Mouse (Mus musculus) G1E (cell line): Measurements from ENCODE around the gene Tuba1b. TPM values are rescaled to one million over a fixed set of nuclear protein-coding genes. Genes with fewer than 3 reads are reported as not detected.
"Not testable (repeated sequence)": the region's sequence is repeated elsewhere in the genome, so short reads cannot be mapped to it uniquely, and the experiment has no call there.

Experiments
- ATAC-seq: 2 replicates; pipeline ENCODE4 v1.8.0; 2016; ENCODE audit warnings: mild to moderate bottlenecking; ENCODE audit not compliant: insufficient number of reproducible peaks, poor library complexity, low FRiP score, severe bottlenecking; ENCODE audit errors: extremely low read depth
- DNase-seq: peaks from one replicate; pipeline ENCODE4 v3.0.0; 2012; ENCODE audit warnings: low spot score
- H3K27me3 ChIP-seq: 2 replicates; pipeline ENCODE4 v1.6.1; 2012; ENCODE audit warnings: mild to moderate bottlenecking, low read length, inconsistent platforms; ENCODE audit not compliant: insufficient read depth
- H3K36me3 ChIP-seq: replicated peaks from 2 replicates; pipeline ENCODE3; 2012; ENCODE audit warnings: mild to moderate bottlenecking, inconsistent platforms
- H3K4me1 ChIP-seq: 2 replicates; pipeline ENCODE4 v1.6.1; 2012; ENCODE audit warnings: low read depth, low read length, inconsistent platforms, mixed read lengths; ENCODE audit not compliant: insufficient read depth
- H3K4me3 ChIP-seq: 2 replicates; pipeline ENCODE4 v1.5.1; 2012; ENCODE audit warnings: low read depth, mild to moderate bottlenecking, inconsistent platforms, low read length, moderate library complexity, mixed read lengths
- H3K9me3 ChIP-seq: replicated peaks from 2 replicates; pipeline ENCODE4 v1.6.1; 2012; ENCODE audit warnings: inconsistent platforms
- CTCF ChIP-seq: IDR thresholded peaks from 2 replicates; pipeline ENCODE4 v1.5.1; 2012; ENCODE audit warnings: low read depth, low read length, inconsistent platforms, mixed read lengths
- GATA1 ChIP-seq: IDR thresholded peaks from 2 replicates; pipeline ENCODE4 v1.6.1; 2012; ENCODE audit warnings: borderline replicate concordance, low read length, inconsistent platforms, mixed read lengths
- GATA2 ChIP-seq: IDR thresholded peaks from 2 replicates; pipeline ENCODE4 v1.6.1; 2012; ENCODE audit warnings: low read depth, low read length, inconsistent platforms, borderline replicate concordance
- POLR2AphosphoS5 ChIP-seq: IDR thresholded peaks from 2 replicates; pipeline ENCODE4 v1.6.1; 2012; ENCODE audit warnings: low read depth, low read length, inconsistent platforms; ENCODE audit not compliant: insufficient replicate concordance
- TAL1 ChIP-seq: conservative IDR thresholded peaks from 2 replicates; pipeline ENCODE4 v1.6.1; 2012; ENCODE audit warnings: low read depth, low read length, inconsistent platforms, mixed read lengths
- polyA plus RNA-seq: library from polyadenylated mRNA; stranded (reverse); fragments of >175 nt; gene quantifications from 2 replicates; pipeline ENCODE4 v1.2.3, GENCODE M21; 2012
- total RNA-seq, 2 experiments: library from RNA; stranded (forward) in 1 of 2; stranded (reverse) in 1 of 2; fragments of 200-1000 nt in 1 of 2; fragments of >200 nt in 1 of 2; fragmentation: Nextera tagmentation in 1 of 2; gene quantifications; 2 replicates each; pipeline ENCODE4 v1.2.3; 2014 to 2017

Gene Tuba1b
- total and polyA plus RNA-seq, 3 experiments, result 384 to 1,866 (median 717) TPM

GRCm38 (mm10) chr15:98954425-98955253 lies 20.3 kb upstream of the Tuba1b start:
- Histone ChIP-seq H3K9me3 (no peaks in the 10 kb centered on the region), H3K4me3 (no peak overlapping the region)
- no peak for ATAC-seq

GRCm38 (mm10) chr15:98953401-98954356 lies 19.3 kb upstream of the Tuba1b start, which contains the start of the genes Gm49450 and Tuba1a:
Gm49450 (minus strand) TSS chr15:98953551.
Tuba1a (minus strand) TSS chr15:98953703.
- Histone ChIP-seq H3K4me3 (peak within 1 kb of the TSS; percentile 76), H3K27me3 (peaks cover 18% of the 10 kb centered on the region), H3K4me1 (peaks cover 17% of the 10 kb centered on the region), H3K36me3 (no peaks in the 10 kb centered on the region), H3K9me3 (no peaks in the 10 kb centered on the region)
- TF ChIP-seq TAL1, result no peak
- TF ChIP-seq GATA1, result no peak
- TF ChIP-seq CTCF, result no peak
- TF ChIP-seq POLR2AphosphoS5, result no peak
- TF ChIP-seq GATA2, result no peak
- ATAC-seq (peak; percentile 75), DNase-seq (peak; percentile 58)

More at GRCm38 (mm10) chr15:98954425-98955253, 20.3 kb upstream of the Tuba1b start:
- TF ChIP-seq TAL1 (no peak), GATA2 (no peak), GATA1 (no peak), POLR2AphosphoS5 (no peak), CTCF (no peak)
- Histone ChIP-seq H3K27me3 (peaks cover 18% of the 10 kb centered on the region), H3K36me3 (no peaks in the 10 kb centered on the region), H3K4me1 (peaks cover 17% of the 10 kb centered on the region)
- DNase-seq, result no peak

GRCm38 (mm10) chr15:98952751-98953400 lies 18.5 kb upstream of the Tuba1b start:
- H3K4me3 ChIP-seq, result peak overlapping the region; percentile 76
- H3K27me3 ChIP-seq, result peaks cover 16% of the 10 kb centered on the region
- DNase-seq (peak; percentile 64), ATAC-seq (0 out of 2 replicates have a peak, but pooled peaks have one; percentile 15)
- H3K36me3 ChIP-seq, result no peaks in the 10 kb centered on the region
- TF ChIP-seq POLR2AphosphoS5 (no peak), CTCF (no peak), GATA1 (no peak), TAL1 (no peak), GATA2 (no peak)
- H3K9me3 ChIP-seq, result no peaks in the 10 kb centered on the region
- peaks cover 17% of the 10 kb centered on the region for H3K4me1 ChIP-seq

GRCm38 (mm10) chr15:98952063-98952455 lies 17.7 kb upstream of the Tuba1b start:
- H3K36me3 ChIP-seq, result no peaks in the 10 kb centered on the region
- DNase-seq (no peak), ATAC-seq (no peak)
- no peaks in the 10 kb centered on the region for H3K9me3 ChIP-seq
- H3K4me3 ChIP-seq, result 0 out of 2 replicates have a peak overlapping the region, but pooled peaks have one; percentile 27
- no peak for TF ChIP-seq GATA1
- TF ChIP-seq CTCF, result no peak
- no peak for TF ChIP-seq TAL1
- TF ChIP-seq POLR2AphosphoS5, result no peak
- no peak for TF ChIP-seq GATA2
- peaks cover 16% of the 10 kb centered on the region for H3K27me3 ChIP-seq
- H3K4me1 ChIP-seq, result peaks cover 17% of the 10 kb centered on the region

- ATAC-seq, DNase-seq, H3K36me3 ChIP-seq, H3K9me3 ChIP-seq: not testable (repeated sequence)
- peaks cover 16% of the 10 kb centered on the region for H3K27me3 ChIP-seq
- peaks cover 17% of the 10 kb centered on the region for H3K4me1 ChIP-seq
- peak overlapping the region; percentile 60; the same call in 1 of the 2 replicates for H3K4me3 ChIP-seq
Measured at GRCm38 (mm10) chr15:98951122-98952062, 17.0 kb upstream of the Tuba1b start.
